Mouse (Mus musculus): ENCODE data around the gene Vps52. TPM values are rescaled to one million over a fixed set of nuclear protein-coding genes. Genes with fewer than 3 reads are reported as not detected.

The Vps52 gene
- polyA plus RNA-seq, 1 experiment, result 54.2 TPM

DNA sequence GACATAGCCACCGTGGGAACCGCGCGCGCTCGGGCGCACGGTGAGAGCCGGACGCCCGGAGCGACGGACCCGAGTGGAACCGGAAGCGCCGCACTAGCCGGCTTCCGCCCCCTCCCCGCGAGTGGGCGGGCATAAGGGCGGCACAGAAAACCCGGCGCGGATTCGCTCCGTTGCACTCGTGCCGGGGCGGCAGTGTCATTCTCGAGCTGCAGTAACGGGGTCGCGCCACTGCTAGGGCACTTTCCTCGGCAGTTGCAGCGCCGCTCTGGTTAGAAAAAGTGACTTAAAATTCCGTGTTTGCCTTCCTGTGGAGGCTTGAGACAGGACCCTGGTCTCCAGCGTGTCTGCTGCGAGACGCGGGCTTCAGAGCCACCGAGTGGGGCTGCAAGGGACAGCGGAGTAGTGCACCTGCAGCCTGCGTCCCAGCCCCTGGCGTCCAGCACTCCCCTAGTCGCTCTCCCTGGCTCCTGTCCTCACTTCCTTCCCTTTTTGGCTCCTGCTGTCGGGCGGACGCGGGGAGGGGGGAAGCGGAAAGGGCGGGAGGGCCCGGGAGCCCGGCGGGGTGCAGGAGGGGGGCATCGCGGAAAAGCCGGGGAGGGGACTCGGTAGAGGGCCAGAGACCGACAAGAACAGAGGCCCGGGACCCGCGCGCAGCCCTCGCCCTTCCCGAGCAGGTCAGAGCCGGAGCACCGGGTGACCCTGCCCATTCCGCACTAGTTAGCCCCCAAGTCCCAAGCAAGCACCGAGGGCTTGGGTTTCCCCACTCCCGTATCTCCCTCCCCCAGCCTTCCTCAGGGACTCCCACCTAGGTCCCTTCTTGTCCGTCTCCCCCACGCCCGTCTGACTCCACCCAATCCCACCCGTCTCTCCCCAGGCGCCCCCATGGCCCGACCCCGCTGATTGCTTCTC, 26.0 kb upstream of the Vps52 start, which contains the start of gene Rgl2:
Gene Rgl2 (plus strand): TSS at position 173 of the 909 bp plus-strand sequence.
- Histone ChIP-seq H3K27ac (ENCODE audit: insufficient read depth, low read depth, low read length) (peak within 1 kb of the TSS; percentile 96), H3K4me1 (ENCODE audit: control insufficient read depth, insufficient read depth, low read length) (no peaks in the 10 kb centered on the region), H3K27me3 (replicated peaks; ENCODE audit: control insufficient read depth, insufficient read depth, low read length) (no peaks in the 10 kb centered on the region), H3K36me3 (ENCODE audit: control insufficient read depth, insufficient read depth, low read length) (no peaks in the 10 kb centered on the region), H3K4me3 (ENCODE audit: insufficient read depth, low read depth, low read length) (peak within 1 kb of the TSS; percentile 83)
- TF ChIP-seq POLR2A (IDR thresholded peaks at IDR 0.05; ENCODE audit: low read depth, low read length), result no peak
- 0 out of 2 replicates have a peak, but pooled peaks have one; percentile 18 for TF ChIP-seq CTCF (conservative IDR thresholded peaks at IDR 0.05; ENCODE audit: insufficient read depth, insufficient read length, low read depth, low read length)
- peak; percentile 94 for DNase-seq
- 1% methylated on average over 77 of the region's 80 CpGs for WGBS

DNA sequence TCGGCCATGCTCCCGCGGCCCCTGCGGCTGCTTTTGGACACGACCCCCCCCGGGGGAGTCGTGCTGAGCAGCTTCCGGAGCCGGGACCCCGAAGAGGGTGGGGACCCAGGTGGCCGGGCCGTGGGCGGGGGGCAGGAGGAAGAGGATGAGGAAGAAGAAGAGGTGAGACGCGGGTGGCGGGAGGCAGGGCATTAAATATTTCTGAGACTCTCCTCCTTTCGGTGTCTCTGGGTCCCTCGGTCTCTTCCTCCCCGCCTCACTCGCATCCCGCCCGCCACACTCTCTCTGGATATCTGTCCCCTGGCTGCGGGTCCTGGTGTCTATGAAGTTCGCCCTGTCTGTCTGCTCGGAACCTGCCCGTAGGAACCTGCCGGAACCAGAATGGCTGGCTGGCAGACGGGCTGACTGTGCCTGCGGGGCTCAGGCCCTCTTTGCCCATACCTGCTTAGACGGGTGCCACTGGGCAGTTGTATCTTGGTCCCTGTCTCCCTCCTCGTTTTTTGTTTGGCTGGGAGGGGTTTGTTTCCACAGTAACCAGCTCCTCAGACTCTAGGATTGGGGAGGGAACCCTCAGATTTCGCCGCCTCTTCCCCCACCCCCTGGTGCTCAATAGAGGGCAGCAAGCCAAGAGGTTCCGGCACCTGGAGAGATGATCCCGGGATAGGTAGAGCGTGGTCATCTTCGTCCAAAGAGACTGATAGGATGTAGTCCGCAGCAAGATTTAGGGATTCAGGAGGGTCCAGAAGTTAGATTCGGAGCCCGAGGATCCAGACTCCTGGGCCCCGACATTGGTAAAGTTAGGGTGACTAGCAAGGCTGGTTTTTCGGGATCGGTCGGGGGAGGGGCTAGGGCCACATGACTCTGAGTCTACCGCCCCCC, 25.1 kb upstream of the Vps52 start:
- peak overlapping the region; percentile 96 for H3K27ac ChIP-seq (ENCODE audit: insufficient read depth, low read depth, low read length)
- H3K36me3 ChIP-seq (ENCODE audit: control insufficient read depth, insufficient read depth, low read length), result no peaks in the 10 kb centered on the region
- no peaks in the 10 kb centered on the region for H3K27me3 ChIP-seq (replicated peaks; ENCODE audit: control insufficient read depth, insufficient read depth, low read length)
- 2% methylated on average over 45 of the region's 45 CpGs for WGBS
- H3K4me1 ChIP-seq (ENCODE audit: control insufficient read depth, insufficient read depth, low read length), result no peaks in the 10 kb centered on the region
- H3K4me3 ChIP-seq (ENCODE audit: insufficient read depth, low read depth, low read length), result peak overlapping the region; percentile 83
- TF ChIP-seq POLR2A (IDR thresholded peaks at IDR 0.05; ENCODE audit: low read depth, low read length) (no peak), CTCF (conservative IDR thresholded peaks at IDR 0.05; ENCODE audit: insufficient read depth, insufficient read length, low read depth, low read length) (no peak)
- peak; percentile 85 for DNase-seq

DNA sequence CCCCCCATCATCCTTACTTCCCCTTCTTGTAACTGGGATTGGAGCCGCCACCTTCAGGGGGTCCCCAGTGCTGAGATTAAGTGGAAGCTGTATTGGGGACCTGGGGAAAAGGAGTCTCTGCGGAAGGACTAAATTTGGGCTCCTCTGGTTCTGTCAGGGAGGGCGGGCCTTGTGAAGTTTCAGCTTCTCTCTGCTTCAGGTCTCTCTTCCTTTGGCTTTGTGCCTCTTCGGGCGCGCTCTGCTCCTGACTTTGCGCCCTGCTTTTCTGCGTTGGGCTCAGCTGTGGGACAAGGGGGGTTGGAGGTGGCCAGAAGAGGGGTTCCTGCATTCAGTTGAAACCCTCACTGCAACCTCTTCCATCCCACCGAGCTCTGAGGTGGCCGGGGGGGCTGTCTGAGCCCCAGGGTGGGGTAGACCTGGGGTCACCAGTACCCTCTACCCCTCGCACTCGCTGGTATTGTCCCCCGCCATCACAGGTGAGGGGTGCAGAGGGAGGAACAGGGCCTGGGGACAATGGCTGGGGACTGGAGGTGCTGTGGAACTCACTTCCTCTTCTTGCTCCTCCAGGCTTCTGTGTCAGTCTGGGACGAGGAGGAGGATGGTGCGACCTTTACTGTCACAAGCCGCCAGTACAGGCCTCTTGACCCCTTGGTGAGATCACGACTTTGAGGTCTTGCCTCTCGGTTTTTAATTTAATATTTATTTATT, 24.3 kb upstream of the Vps52 start:
- peak overlapping the region; percentile 83 for H3K4me3 ChIP-seq (ENCODE audit: insufficient read depth, low read depth, low read length)
- no peak overlapping the region for H3K27ac ChIP-seq (ENCODE audit: insufficient read depth, low read depth, low read length)
- no peaks in the 10 kb centered on the region for H3K36me3 ChIP-seq (ENCODE audit: control insufficient read depth, insufficient read depth, low read length)
- WGBS, result 61% methylated on average over 18 of the region's 18 CpGs
- no peak for DNase-seq
- no peaks in the 10 kb centered on the region for H3K4me1 ChIP-seq (ENCODE audit: control insufficient read depth, insufficient read depth, low read length)
- H3K27me3 ChIP-seq (replicated peaks; ENCODE audit: control insufficient read depth, insufficient read depth, low read length), result no peaks in the 10 kb centered on the region
- TF ChIP-seq POLR2A (IDR thresholded peaks at IDR 0.05; ENCODE audit: low read depth, low read length) (no peak), CTCF (conservative IDR thresholded peaks at IDR 0.05; ENCODE audit: insufficient read depth, insufficient read length, low read depth, low read length) (no peak)

DNA sequence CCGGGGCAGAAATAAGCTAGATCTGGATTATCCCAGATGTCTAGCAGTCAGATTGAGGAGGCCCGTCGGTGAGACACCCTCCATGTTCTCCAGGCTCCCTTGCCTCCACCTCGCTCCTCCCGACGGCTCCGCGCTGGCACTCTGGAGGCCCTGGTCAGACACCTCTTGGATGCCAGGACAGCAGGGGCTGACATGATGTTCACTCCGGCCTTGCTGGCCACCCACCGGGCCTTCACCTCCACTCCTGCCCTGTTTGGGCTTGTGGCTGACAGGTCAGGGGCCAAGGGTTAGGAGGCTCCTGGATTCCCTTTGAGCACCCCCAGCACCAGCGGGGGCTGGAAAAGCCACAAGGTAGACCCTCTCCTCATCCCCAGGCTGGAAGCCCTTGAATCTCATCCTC, 23.7 kb upstream of the Vps52 start:
- no peaks in the 10 kb centered on the region for H3K27me3 ChIP-seq (replicated peaks; ENCODE audit: control insufficient read depth, insufficient read depth, low read length)
- DNase-seq, result no peak
- H3K36me3 ChIP-seq (ENCODE audit: control insufficient read depth, insufficient read depth, low read length), result no peaks in the 10 kb centered on the region
- 95% methylated on average over 11 of the region's 11 CpGs for WGBS
- TF ChIP-seq CTCF (conservative IDR thresholded peaks at IDR 0.05; ENCODE audit: insufficient read depth, insufficient read length, low read depth, low read length) (no peak), POLR2A (IDR thresholded peaks at IDR 0.05; ENCODE audit: low read depth, low read length) (no peak)
- H3K4me1 ChIP-seq (ENCODE audit: control insufficient read depth, insufficient read depth, low read length), result no peaks in the 10 kb centered on the region
- H3K27ac ChIP-seq (ENCODE audit: insufficient read depth, low read depth, low read length), result no peak overlapping the region
- H3K4me3 ChIP-seq (ENCODE audit: insufficient read depth, low read depth, low read length), result no peak overlapping the region

DNA sequence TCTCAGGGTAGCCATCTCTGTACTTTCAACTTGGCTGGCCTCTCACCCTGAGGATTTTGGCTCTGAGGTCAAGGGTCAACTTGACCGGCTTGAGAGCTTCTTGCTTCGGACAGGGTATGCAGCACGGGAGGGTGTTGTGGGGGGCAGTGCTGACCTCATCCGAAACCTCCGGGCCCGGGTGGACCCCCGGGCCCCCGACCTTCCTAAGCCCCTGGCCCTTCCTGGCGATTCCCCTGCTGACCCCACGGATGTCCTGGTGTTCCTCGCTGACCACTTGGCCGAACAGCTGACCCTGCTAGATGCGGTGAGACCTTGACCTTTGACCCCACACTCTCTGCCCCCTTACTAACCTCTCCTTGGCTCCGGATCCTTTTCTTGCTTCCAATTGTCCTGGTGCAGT, 23.2 kb upstream of the Vps52 start:
- Histone ChIP-seq H3K27me3 (replicated peaks; ENCODE audit: control insufficient read depth, insufficient read depth, low read length) (no peaks in the 10 kb centered on the region), H3K4me1 (ENCODE audit: control insufficient read depth, insufficient read depth, low read length) (no peaks in the 10 kb centered on the region), H3K36me3 (ENCODE audit: control insufficient read depth, insufficient read depth, low read length) (no peaks in the 10 kb centered on the region), H3K4me3 (ENCODE audit: insufficient read depth, low read depth, low read length) (no peak overlapping the region), H3K27ac (ENCODE audit: insufficient read depth, low read depth, low read length) (no peak overlapping the region)
- TF ChIP-seq CTCF (conservative IDR thresholded peaks at IDR 0.05; ENCODE audit: insufficient read depth, insufficient read length, low read depth, low read length), result no peak
- no peak for TF ChIP-seq POLR2A (IDR thresholded peaks at IDR 0.05; ENCODE audit: low read depth, low read length)
- DNase-seq, result no peak
- 80% methylated on average over 14 of the region's 14 CpGs for WGBS

DNA sequence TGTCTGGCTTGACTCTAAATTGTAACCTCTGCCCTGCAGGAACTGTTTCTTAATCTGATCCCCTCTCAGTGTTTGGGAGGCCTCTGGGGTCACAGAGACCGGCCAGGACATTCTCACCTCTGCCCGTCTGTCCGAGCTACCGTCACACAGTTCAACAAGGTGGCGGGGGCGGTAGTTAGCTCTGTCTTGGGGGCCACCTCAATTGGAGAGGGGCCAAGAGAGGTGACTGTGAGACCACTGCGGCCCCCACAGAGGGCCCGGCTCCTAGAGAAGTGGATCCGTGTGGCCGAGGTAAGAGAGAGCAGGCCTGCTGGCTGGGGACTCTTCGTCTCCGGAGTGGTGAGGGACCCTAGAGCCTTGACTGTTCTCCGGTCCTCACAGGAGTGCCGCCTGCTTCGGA, 22.6 kb upstream of the Vps52 start:
- H3K36me3 ChIP-seq (ENCODE audit: control insufficient read depth, insufficient read depth, low read length), result no peaks in the 10 kb centered on the region
- no peak overlapping the region for H3K27ac ChIP-seq (ENCODE audit: insufficient read depth, low read depth, low read length)
- no peaks in the 10 kb centered on the region for H3K27me3 ChIP-seq (replicated peaks; ENCODE audit: control insufficient read depth, insufficient read depth, low read length)
- no peak overlapping the region for H3K4me3 ChIP-seq (ENCODE audit: insufficient read depth, low read depth, low read length)
- 94% methylated on average over 15 of the region's 15 CpGs for WGBS
- H3K4me1 ChIP-seq (ENCODE audit: control insufficient read depth, insufficient read depth, low read length), result no peaks in the 10 kb centered on the region
- TF ChIP-seq CTCF (conservative IDR thresholded peaks at IDR 0.05; ENCODE audit: insufficient read depth, insufficient read length, low read depth, low read length) (no peak), POLR2A (IDR thresholded peaks at IDR 0.05; ENCODE audit: low read depth, low read length) (no peak)
- DNase-seq, result no peak

Measured in kidney, adult 2 months (tissue).